Mouse (Mus musculus) kidney, postnatal 0 days (tissue): Measurements from ENCODE around the gene Homer2. TPM values are rescaled to one million over a fixed set of nuclear protein-coding genes. Genes with fewer than 3 reads are reported as not detected.
A peak's percentile ranks its signal among the peaks of the same experiment; 100 is the strongest.

ENCODE experiments used
- ATAC-seq: fragments of 200-750 bp; cut with Nextera tagmentation; replicated peaks from 2 replicates; pipeline ENCODE4 v1.8.0; 2017; ENCODE audit warnings: low read depth, moderate number of reproducible peaks, moderate TSS enrichment, moderate library complexity; ENCODE audit not compliant: low FRiP score
- DNase-seq: peaks from one replicate; pipeline ENCODE4 v3.0.0-alpha.2; 2016; ENCODE audit warnings: low spot score
- H3K27ac ChIP-seq: fragments of 300-500 bp; sonication (generic); 2 replicates; pipeline ENCODE4 v1.5.1; 2014; ENCODE audit warnings: mild to moderate bottlenecking
- H3K27me3 ChIP-seq: fragments of 300-500 bp; sonication (generic); 2 replicates; pipeline ENCODE4 v1.6.1; 2014; ENCODE audit warnings: low read length, mixed read lengths; ENCODE audit not compliant: insufficient read depth
- H3K36me3 ChIP-seq: fragments of 300-500 bp; sonication (generic); 2 replicates; pipeline ENCODE4 v1.6.1; 2014; ENCODE audit warnings: low read length, mixed read lengths; ENCODE audit not compliant: insufficient read depth
- H3K4me1 ChIP-seq: fragments of 300-500 bp; sonication (generic); replicated peaks from 2 replicates; pipeline ENCODE4 v1.6.1; 2014; ENCODE audit warnings: antibody characterized with exemption, low read length, mixed read lengths; ENCODE audit not compliant: insufficient read depth
- H3K4me2 ChIP-seq: fragments of 300-500 bp; sonication (generic); 2 replicates; pipeline ENCODE4 v1.6.1; 2014; ENCODE audit warnings: mild to moderate bottlenecking, low read length, moderate library complexity, mixed read lengths
- H3K4me3 ChIP-seq: fragments of 300-500 bp; sonication (generic); replicated peaks from 2 replicates; pipeline ENCODE4 v1.5.1; 2014; ENCODE audit warnings: low read depth, low read length
- H3K9ac ChIP-seq: fragments of 300-500 bp; sonication (generic); 2 replicates; pipeline ENCODE4 v1.6.1; 2014; ENCODE audit warnings: low read depth, low read length
- H3K9me3 ChIP-seq: fragments of 300-500 bp; sonication (generic); replicated peaks from 2 replicates; pipeline ENCODE4 v1.6.1; 2016; ENCODE audit warnings: low read length, inconsistent platforms, mixed read lengths
- CTCF ChIP-seq: IDR thresholded peaks from 2 replicates; pipeline ENCODE4 v1.5.1; 2016; ENCODE audit warnings: antibody characterized with exemption, low read depth, mild to moderate bottlenecking, moderate library complexity
- WGBS: fragments of 180-500 bp; shearing (Covaris S2); extraction: QIAGEN DNeasy Blood & Tissue Kit; methylation state at CpG from one replicate; pipeline ENCODE4 v1.1.7; 2014; 5-methylcytosine and 5-hydroxymethylcytosine counted together
- polyA plus RNA-seq: library from polyadenylated mRNA; unstranded; fragments of >200 nt; fragmentation: Nextera tagmentation; extraction: Ambion mirVana; gene quantifications from 2 replicates; pipeline ENCODE4 v1.2.1, GENCODE M21; 2015

Gene Homer2
- polyA plus RNA-seq, 1 experiment from 2014 or later: 8.4 TPM

DNA sequence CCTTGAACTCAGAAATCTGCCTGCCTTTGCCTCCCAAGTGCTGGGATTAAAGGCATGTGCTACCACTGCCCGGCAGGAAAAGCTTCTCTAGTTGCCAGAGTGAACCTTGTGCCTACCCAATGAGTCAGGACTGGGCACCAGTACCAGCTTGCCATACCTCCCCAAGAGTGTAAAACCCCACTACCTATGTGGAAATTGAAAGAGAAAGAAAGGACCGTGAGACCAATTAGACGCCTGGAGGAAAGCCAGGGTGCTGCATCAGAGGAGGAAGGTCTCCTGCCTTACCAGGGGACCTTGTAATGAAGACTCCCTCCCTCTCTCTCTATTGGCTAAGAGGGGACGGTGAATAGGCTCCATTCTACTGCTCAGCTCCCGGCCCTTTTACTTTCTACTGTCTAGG, 59.4 kb downstream of the Homer2 start:
- ATAC-seq: no peak
- H3K27me3 ChIP-seq: no peaks in the 10 kb centered on the region
- no peak for DNase-seq
- H3K9me3 ChIP-seq: no peaks in the 10 kb centered on the region
- TF ChIP-seq CTCF: no peak
- H3K9ac ChIP-seq: no peak overlapping the region
- no peaks in the 10 kb centered on the region for H3K36me3 ChIP-seq
- WGBS: 66% methylated on average over 5 of the region's 5 CpGs
- no peak overlapping the region for H3K4me2 ChIP-seq
- no peaks in the 10 kb centered on the region for H3K4me1 ChIP-seq
- H3K4me3 ChIP-seq: no peak overlapping the region
- H3K27ac ChIP-seq: no peak overlapping the region

DNA sequence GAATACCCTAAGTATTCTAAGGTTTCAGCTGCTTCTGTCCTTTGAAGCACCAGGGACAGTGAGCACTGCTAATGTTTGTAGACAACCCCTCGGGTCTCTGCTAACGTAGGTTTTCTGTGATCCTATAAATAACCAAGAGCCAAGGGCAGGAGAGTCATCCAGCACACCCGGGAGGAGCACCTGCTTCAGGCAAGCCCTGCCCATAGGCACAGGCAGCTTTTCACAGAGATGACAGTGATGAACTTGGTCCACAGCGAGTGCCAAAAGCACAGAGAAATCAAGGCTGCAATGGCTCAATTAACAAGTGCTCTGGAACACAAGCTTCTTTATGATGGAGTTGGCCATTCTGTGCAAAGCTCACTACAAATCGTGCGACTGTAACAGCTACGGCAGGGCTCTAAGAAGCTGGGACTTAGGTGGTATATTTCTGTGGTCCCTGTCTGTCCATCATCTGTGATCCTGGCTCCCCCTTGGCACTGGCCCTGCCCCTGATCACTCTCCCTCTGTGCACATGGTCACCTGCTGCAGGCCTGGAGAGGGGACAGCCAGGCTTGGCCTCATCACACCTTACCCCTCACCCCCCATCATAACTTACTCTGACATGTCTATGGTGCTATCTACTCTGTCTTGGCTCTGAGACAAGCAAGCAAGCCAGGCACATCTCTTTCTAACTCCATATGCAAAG, 62.6 kb downstream of the Homer2 start:
- no peak overlapping the region for H3K4me2 ChIP-seq
- no peak overlapping the region for H3K27ac ChIP-seq
- WGBS: 67% methylated on average over 7 of the region's 7 CpGs
- DNase-seq (no peak), ATAC-seq (no peak)
- H3K4me3 ChIP-seq: no peak overlapping the region
- no peaks in the 10 kb centered on the region for H3K4me1 ChIP-seq
- no peaks in the 10 kb centered on the region for H3K9me3 ChIP-seq
- H3K36me3 ChIP-seq: no peaks in the 10 kb centered on the region
- no peaks in the 10 kb centered on the region for H3K27me3 ChIP-seq
- TF ChIP-seq CTCF: no peak
- no peak overlapping the region for H3K9ac ChIP-seq

DNA sequence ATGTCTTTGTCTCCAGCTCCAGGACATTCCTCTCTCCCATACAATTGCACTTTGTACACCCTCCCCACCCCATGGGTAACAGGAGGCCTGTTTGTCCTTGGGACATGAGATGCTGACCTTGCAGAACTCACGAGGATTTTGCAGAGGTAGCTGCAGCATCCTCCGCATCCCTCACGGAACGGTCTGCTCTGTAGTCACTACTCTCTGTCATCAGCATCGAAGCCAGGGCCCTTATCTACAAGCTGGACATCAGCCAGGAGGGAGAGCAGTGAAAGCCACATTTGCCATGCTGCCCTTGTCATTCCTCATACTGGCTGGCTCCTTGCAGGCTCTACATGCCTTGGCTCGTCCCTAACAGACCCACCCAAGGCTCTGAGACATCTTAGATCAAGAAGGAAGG, 66.2 kb downstream of the Homer2 start:
- ATAC-seq: no peak
- Histone ChIP-seq H3K4me3 (no peak overlapping the region), H3K4me2 (no peak overlapping the region), H3K36me3 (no peaks in the 10 kb centered on the region), H3K9ac (no peak overlapping the region), H3K9me3 (no peaks in the 10 kb centered on the region), H3K27me3 (no peaks in the 10 kb centered on the region), H3K4me1 (no peaks in the 10 kb centered on the region), H3K27ac (no peak overlapping the region)
- WGBS: 71% methylated on average over 6 of the region's 6 CpGs
- no peak for TF ChIP-seq CTCF
- no peak for DNase-seq

DNA sequence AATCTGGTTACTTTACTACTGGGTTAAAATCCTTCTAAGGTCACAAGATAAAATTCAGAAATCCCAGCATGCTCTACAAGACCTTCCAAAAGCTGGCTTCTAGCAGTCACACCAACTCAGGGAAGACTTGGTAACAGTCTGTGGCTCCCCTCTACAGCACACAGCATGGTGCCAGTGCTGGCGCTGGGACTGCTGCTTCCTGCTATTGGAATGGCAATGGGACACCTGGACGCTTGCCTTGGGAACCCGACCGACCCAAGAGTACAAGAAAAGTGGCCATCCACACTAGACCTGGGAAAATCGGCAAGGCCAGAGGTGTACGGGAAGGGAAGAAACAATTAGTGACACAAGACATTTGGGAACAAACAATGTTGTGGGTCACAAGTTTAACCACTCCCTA, 74.7 kb downstream of the Homer2 start:
- DNase-seq (no peak), ATAC-seq (no peak)
- Histone ChIP-seq H3K27me3 (no peaks in the 10 kb centered on the region), H3K4me3 (no peak overlapping the region), H3K36me3 (no peaks in the 10 kb centered on the region), H3K9ac (no peak overlapping the region), H3K4me1 (no peaks in the 10 kb centered on the region), H3K27ac (no peak overlapping the region), H3K4me2 (no peak overlapping the region), H3K9me3 (no peaks in the 10 kb centered on the region)
- WGBS: 82% methylated on average over 6 of the region's 6 CpGs
- TF ChIP-seq CTCF: no peak

DNA sequence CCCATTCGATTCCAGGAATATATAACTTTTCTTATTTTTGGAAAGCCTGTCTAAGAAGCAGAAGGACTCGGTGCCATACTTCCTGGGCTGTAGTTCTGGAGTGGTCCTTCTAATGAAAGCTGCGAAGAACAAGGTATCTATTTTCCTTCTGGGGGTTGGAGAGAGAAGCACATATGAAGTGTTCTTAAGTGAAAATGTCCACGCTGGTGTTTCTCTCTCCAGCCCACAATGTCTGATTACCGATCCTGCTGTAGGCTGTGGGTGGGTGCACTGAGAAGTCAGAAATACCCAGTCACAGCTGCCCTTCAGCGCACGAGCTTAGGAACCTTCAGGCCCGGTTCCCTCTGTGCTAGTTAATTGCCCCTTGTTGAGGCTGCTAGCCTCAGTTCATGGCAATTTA, 76.1 kb downstream of the Homer2 start:
- WGBS: 79% methylated on average over 8 of the region's 8 CpGs
- no peak overlapping the region for H3K4me2 ChIP-seq
- no peak for ATAC-seq

DNA sequence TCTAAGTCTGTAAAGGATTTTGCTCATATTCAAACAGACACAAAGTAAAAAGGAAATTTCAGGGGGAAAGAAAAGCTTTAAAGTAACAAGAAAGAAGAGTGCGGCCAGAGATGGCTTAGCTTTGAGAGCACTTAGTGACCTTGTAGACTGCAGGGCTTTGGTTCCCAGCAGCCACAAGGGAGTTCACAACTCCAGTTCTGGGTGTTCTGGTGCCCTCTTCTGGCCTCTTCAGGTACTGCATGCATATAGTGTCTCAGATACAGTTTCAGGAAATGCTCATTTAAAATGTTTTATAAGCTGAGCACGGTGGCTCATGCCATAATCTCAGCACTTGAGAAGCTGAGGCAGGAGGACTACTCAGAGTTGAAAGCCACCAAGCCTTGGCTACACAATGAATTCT, 80.9 kb downstream of the Homer2 start:
- DNase-seq (no peak), ATAC-seq (no peak)
- H3K27me3 ChIP-seq: no peaks in the 10 kb centered on the region
- H3K9me3 ChIP-seq: no peaks in the 10 kb centered on the region; the same call in 1 of the 2 replicates
- H3K4me1 ChIP-seq: no peaks in the 10 kb centered on the region
- H3K4me2 ChIP-seq: no peak overlapping the region
- no peaks in the 10 kb centered on the region for H3K36me3 ChIP-seq
- WGBS: 87% methylated on average over 2 of the region's 2 CpGs
- H3K27ac ChIP-seq: no peak overlapping the region
- TF ChIP-seq CTCF: peak; percentile 61
- no peak overlapping the region for H3K9ac ChIP-seq
- no peak overlapping the region for H3K4me3 ChIP-seq

More for the DNA sequence above, 76.1 kb downstream of the Homer2 start:
- Histone ChIP-seq H3K4me1 (no peaks in the 10 kb centered on the region), H3K36me3 (no peaks in the 10 kb centered on the region), H3K4me3 (no peak overlapping the region), H3K27me3 (no peaks in the 10 kb centered on the region), H3K9me3 (no peaks in the 10 kb centered on the region; the same call in 1 of the 2 replicates), H3K27ac (no peak overlapping the region), H3K9ac (no peak overlapping the region)
- no peak for DNase-seq
- no peak for TF ChIP-seq CTCF

DNA sequence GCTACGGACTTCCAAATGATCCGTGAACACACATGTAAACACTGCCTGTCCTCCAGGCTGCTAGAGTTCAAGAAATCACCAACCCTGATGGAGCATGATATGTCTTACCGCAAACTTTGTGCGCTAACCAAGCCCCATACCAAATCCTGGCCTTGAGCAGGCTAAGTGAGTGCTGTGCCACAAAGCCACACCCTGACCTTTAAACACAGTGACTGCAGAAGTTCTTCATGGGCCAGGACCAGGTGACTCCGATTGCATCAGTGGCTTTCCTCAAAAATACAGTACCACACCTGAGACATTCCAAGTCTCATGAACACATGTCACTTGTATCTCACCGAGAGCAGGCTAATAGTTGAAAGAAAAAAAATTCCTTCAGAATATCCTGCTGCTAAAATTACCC, 83.6 kb downstream of the Homer2 start:
- H3K36me3 ChIP-seq: no peaks in the 10 kb centered on the region
- 82% methylated on average over 6 of the region's 6 CpGs for WGBS
- ATAC-seq (no peak), DNase-seq (no peak)
- no peaks in the 10 kb centered on the region for H3K4me1 ChIP-seq
- H3K9ac ChIP-seq: no peak overlapping the region
- no peak overlapping the region for H3K4me3 ChIP-seq
- no peak overlapping the region for H3K4me2 ChIP-seq
- no peaks in the 10 kb centered on the region; the same call in 1 of the 2 replicates for H3K9me3 ChIP-seq
- TF ChIP-seq CTCF: no peak
- H3K27ac ChIP-seq: no peak overlapping the region
- H3K27me3 ChIP-seq: no peaks in the 10 kb centered on the region
